Mouse (Mus musculus): ENCODE data around the gene Klhl21. TPM values are rescaled to one million over a fixed set of nuclear protein-coding genes. Genes with fewer than 3 reads are reported as not detected.
"Not testable (repeated sequence)": the region's sequence is repeated elsewhere in the genome, so short reads cannot be mapped to it uniquely, and the experiment has no call there.

The Klhl21 gene
- polyA plus RNA-seq, 1 experiment from 2014 or later = 3.0 TPM

GRCm38 (mm10) chr4:152022506-152022905 is 13.9 kb downstream of the Klhl21 start:
- DNase-seq (ENCODE audit: low spot score) (no peak), ATAC-seq (ENCODE audit: low FRiP score) (no peak)
- Histone ChIP-seq H3K4me1 (replicated peaks; ENCODE audit: control insufficient read depth, insufficient read depth, low read length) (peaks cover 15% of the 10 kb centered on the region), H3K36me3 (ENCODE audit: control insufficient read depth, insufficient read depth, low read length) (peaks cover 8% of the 10 kb centered on the region), H3K9me3 (ENCODE audit: control insufficient read depth, low read length) (no peaks in the 10 kb centered on the region), H3K4me3 (ENCODE audit: low read depth, low read length) (no peak overlapping the region), H3K27ac (ENCODE audit: low read depth, low read length) (no peak overlapping the region), H3K9ac (ENCODE audit: low read depth, low read length) (no peak overlapping the region), H3K27me3 (ENCODE audit: control insufficient read depth, insufficient read depth, low read length) (no peaks in the 10 kb centered on the region), H3K4me2 (replicated peaks; ENCODE audit: low read depth, low read length) (no peak overlapping the region)
- 91% methylated on average over 8 of the region's 8 CpGs for WGBS

DNA sequence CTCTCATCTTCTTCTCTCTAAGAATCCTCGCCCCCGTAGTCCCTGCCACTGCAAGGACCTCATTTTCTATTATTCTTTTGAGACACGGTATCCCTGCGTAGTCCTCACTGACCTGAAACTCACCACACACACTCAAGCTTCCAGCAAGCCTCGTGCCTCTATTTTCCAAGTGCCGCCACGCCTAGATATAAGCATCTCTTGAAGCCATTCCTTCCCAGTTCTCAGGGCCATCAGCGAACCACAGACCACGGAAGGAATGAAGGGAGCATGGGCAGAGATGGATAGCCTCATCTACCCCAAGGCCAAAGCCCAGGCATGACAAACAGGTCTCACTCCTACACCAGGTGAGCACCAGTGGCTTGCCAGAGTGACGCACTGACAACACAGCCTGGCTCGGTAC is 15.9 kb downstream of the Klhl21 start:
- Histone ChIP-seq H3K27me3 (ENCODE audit: control insufficient read depth, insufficient read depth, low read length) (no peaks in the 10 kb centered on the region), H3K9ac (ENCODE audit: low read depth, low read length) (no peak overlapping the region), H3K9me3 (ENCODE audit: control insufficient read depth, low read length) (no peaks in the 10 kb centered on the region), H3K27ac (ENCODE audit: low read depth, low read length) (no peak overlapping the region), H3K4me1 (replicated peaks; ENCODE audit: control insufficient read depth, insufficient read depth, low read length) (peaks cover 24% of the 10 kb centered on the region), H3K4me3 (ENCODE audit: low read depth, low read length) (no peak overlapping the region), H3K4me2 (replicated peaks; ENCODE audit: low read depth, low read length) (no peak overlapping the region), H3K36me3 (ENCODE audit: control insufficient read depth, insufficient read depth, low read length) (peaks cover 8% of the 10 kb centered on the region)
- no peak for DNase-seq (ENCODE audit: low spot score)
- ATAC-seq (ENCODE audit: low FRiP score) = no peak
- WGBS = 91% methylated on average over 11 of the region's 11 CpGs

GRCm38 (mm10) chr4:152026751-152027508 is 18.3 kb downstream of the Klhl21 start:
- Histone ChIP-seq H3K4me3 (ENCODE audit: low read depth, low read length) (peak overlapping the region; percentile 70), H3K27me3 (ENCODE audit: control insufficient read depth, insufficient read depth, low read length) (no peaks in the 10 kb centered on the region; the same call in 1 of the 2 replicates), H3K9me3 (ENCODE audit: control insufficient read depth, low read length) (no peaks in the 10 kb centered on the region), H3K36me3 (ENCODE audit: control insufficient read depth, insufficient read depth, low read length) (no peaks in the 10 kb centered on the region), H3K4me1 (replicated peaks; ENCODE audit: control insufficient read depth, insufficient read depth, low read length) (peaks cover 24% of the 10 kb centered on the region), H3K27ac (ENCODE audit: low read depth, low read length) (no peak overlapping the region), H3K9ac (ENCODE audit: low read depth, low read length) (peak overlapping the region; percentile 59), H3K4me2 (replicated peaks; ENCODE audit: low read depth, low read length) (peak overlapping the region; percentile 95)
- 2% methylated on average over 41 of the region's 41 CpGs for WGBS
- ATAC-seq (ENCODE audit: low FRiP score) (peak; percentile 69), DNase-seq (ENCODE audit: low spot score) (no peak)

DNA sequence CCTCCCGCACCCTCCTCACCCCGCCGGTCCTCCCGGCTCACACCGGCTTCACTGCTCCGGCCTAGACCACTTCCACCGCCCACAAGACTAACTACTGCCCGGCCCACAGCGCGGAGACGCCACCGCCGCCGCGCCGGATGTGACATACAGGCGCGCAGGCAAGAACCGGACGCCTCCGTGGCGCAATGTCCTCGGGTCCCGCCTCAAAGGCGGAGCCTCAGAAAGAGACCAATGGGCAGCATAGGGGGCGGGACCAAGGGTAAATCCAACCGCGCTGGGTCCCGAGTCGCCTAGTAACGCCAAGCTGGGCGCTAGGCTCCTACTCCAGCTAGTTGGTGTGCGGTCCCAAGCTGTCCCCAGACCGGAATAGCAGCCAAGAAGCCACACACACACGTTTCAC is 18.9 kb downstream of the Klhl21 start, which contains the start of gene Zbtb48:
Gene Zbtb48 (minus strand): TSS at position 148 of the 400 bp plus-strand sequence.
- WGBS = under 1% methylated on average over 35 of the region's 35 CpGs
- Histone ChIP-seq H3K27me3 (ENCODE audit: control insufficient read depth, insufficient read depth, low read length) (no peaks in the 10 kb centered on the region; the same call in 1 of the 2 replicates), H3K4me3 (ENCODE audit: low read depth, low read length) (peak within 1 kb of the TSS; percentile 70), H3K36me3 (ENCODE audit: control insufficient read depth, insufficient read depth, low read length) (no peaks in the 10 kb centered on the region), H3K4me1 (replicated peaks; ENCODE audit: control insufficient read depth, insufficient read depth, low read length) (peaks cover 24% of the 10 kb centered on the region), H3K4me2 (replicated peaks; ENCODE audit: low read depth, low read length) (peak within 1 kb of the TSS; percentile 95), H3K9ac (ENCODE audit: low read depth, low read length) (peak within 1 kb of the TSS; percentile 59), H3K27ac (ENCODE audit: low read depth, low read length) (no peak within 1 kb of the TSS), H3K9me3 (ENCODE audit: control insufficient read depth, low read length) (no peaks in the 10 kb centered on the region)
- DNase-seq (ENCODE audit: low spot score) = peak; percentile 97
- ATAC-seq (ENCODE audit: low FRiP score) = peak; percentile 97

DNA sequence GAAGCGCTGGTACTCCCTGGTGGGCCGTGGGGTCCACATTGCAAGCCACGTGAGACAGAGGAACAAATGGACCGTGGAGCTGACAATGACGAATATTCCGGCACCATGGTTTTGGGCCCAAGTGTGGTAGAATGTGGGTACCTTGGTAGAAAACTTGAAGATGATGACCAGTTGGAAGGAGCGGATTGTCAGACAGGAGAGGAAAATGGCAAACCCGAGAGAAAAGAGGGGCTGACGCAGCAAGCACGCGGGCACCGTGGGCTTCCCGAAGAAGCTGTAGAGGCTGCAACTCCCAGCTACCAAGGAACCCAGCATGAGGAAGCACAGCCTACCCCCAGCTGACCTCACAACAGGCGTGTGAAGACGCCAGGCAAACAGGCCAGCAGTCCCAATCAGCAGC is 19.9 kb downstream of the Klhl21 start:
- Histone ChIP-seq H3K9me3 (ENCODE audit: control insufficient read depth, low read length) (no peaks in the 10 kb centered on the region), H3K27me3 (ENCODE audit: control insufficient read depth, insufficient read depth, low read length) (no peaks in the 10 kb centered on the region; the same call in 1 of the 2 replicates), H3K9ac (ENCODE audit: low read depth, low read length) (no peak overlapping the region; the same call in none of the 2 replicates), H3K4me3 (ENCODE audit: low read depth, low read length) (peak overlapping the region; percentile 70; the same call in 1 of the 2 replicates), H3K27ac (ENCODE audit: low read depth, low read length) (no peak overlapping the region), H3K4me1 (replicated peaks; ENCODE audit: control insufficient read depth, insufficient read depth, low read length) (peaks cover 24% of the 10 kb centered on the region), H3K4me2 (replicated peaks; ENCODE audit: low read depth, low read length) (peak overlapping the region; percentile 95), H3K36me3 (ENCODE audit: control insufficient read depth, insufficient read depth, low read length) (no peaks in the 10 kb centered on the region)
- 61% methylated on average over 15 of the region's 15 CpGs for WGBS
- ATAC-seq (ENCODE audit: low FRiP score) = no peak
- DNase-seq (ENCODE audit: low spot score) = no peak

GRCm38 (mm10) chr4:152029087-152029486 is 20.5 kb downstream of the Klhl21 start:
- WGBS = 47% methylated on average over 5 of the region's 5 CpGs
- no peak overlapping the region for H3K4me2 ChIP-seq (replicated peaks; ENCODE audit: low read depth, low read length)
- ATAC-seq (ENCODE audit: low FRiP score) (no peak), DNase-seq (ENCODE audit: low spot score) (no peak)
- H3K9me3 ChIP-seq (ENCODE audit: control insufficient read depth, low read length) = no peaks in the 10 kb centered on the region
- H3K36me3 ChIP-seq (ENCODE audit: control insufficient read depth, insufficient read depth, low read length) = no peaks in the 10 kb centered on the region
- no peaks in the 10 kb centered on the region; the same call in 1 of the 2 replicates for H3K27me3 ChIP-seq (ENCODE audit: control insufficient read depth, insufficient read depth, low read length)
- no peak overlapping the region for H3K9ac ChIP-seq (ENCODE audit: low read depth, low read length)
- H3K4me1 ChIP-seq (replicated peaks; ENCODE audit: control insufficient read depth, insufficient read depth, low read length) = peaks cover 24% of the 10 kb centered on the region
- no peak overlapping the region for H3K4me3 ChIP-seq (ENCODE audit: low read depth, low read length)
- no peak overlapping the region for H3K27ac ChIP-seq (ENCODE audit: low read depth, low read length)

DNA sequence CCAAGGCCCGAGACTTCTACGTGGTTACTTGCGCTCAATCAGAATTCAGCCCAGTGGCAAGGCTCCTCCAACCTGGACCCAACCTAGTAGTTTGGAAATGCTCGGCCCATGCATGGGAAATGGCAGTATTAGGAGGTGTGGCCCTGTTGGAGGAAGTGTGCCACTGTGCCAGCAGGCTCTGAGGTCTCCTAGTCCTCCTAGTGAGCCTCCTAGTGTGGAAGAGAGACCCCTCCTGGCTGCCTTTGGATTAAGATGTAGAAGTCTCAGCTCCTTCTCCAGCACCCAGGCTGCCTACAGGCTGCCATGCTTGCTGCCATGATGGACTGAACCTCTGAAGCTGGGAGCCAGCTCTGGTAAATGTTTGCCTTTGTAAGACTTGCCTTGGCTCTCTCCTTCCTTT is 21.4 kb downstream of the Klhl21 start:
- Histone ChIP-seq H3K27ac (ENCODE audit: low read depth, low read length) (no peak overlapping the region), H3K4me2 (replicated peaks; ENCODE audit: low read depth, low read length) (no peak overlapping the region), H3K27me3 (ENCODE audit: control insufficient read depth, insufficient read depth, low read length) (no peaks in the 10 kb centered on the region; the same call in 1 of the 2 replicates), H3K4me3 (ENCODE audit: low read depth, low read length) (no peak overlapping the region), H3K9ac (ENCODE audit: low read depth, low read length) (no peak overlapping the region), H3K9me3 (ENCODE audit: control insufficient read depth, low read length) (no peaks in the 10 kb centered on the region), H3K36me3 (ENCODE audit: control insufficient read depth, insufficient read depth, low read length) (no peaks in the 10 kb centered on the region), H3K4me1 (replicated peaks; ENCODE audit: control insufficient read depth, insufficient read depth, low read length) (peaks cover 24% of the 10 kb centered on the region)
- DNase-seq (ENCODE audit: low spot score) (no peak), ATAC-seq (ENCODE audit: low FRiP score) (no peak)
- 67% methylated on average over 4 of the region's 4 CpGs for WGBS

DNA sequence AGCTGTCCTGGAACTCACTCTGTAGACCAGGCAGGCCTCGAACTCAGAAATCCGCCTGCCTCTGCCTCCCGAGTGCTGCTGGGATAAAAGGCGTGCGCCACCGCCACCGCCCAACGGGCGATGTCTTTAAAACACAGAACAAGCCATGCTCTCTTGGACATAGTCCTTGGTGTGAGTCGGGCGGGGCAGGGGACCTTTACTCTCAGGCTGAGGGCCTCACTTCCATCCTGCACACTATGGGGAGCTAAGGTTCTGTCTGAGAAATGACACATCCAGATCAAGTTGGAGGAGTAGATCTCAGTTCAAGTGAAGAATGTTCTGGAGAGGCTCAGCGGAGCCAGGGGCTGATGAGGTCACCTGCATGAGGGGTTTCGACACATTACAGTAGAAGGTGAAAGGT is 24.3 kb downstream of the Klhl21 start:
- Histone ChIP-seq H3K27me3 (ENCODE audit: control insufficient read depth, insufficient read depth, low read length) (no peaks in the 10 kb centered on the region; the same call in 1 of the 2 replicates), H3K4me2 (replicated peaks; ENCODE audit: low read depth, low read length) (no peak overlapping the region), H3K4me1 (replicated peaks; ENCODE audit: control insufficient read depth, insufficient read depth, low read length) (peaks cover 9% of the 10 kb centered on the region), H3K9ac (ENCODE audit: low read depth, low read length) (no peak overlapping the region), H3K27ac (ENCODE audit: low read depth, low read length) (no peak overlapping the region), H3K9me3 (ENCODE audit: control insufficient read depth, low read length) (no peaks in the 10 kb centered on the region), H3K4me3 (ENCODE audit: low read depth, low read length) (no peak overlapping the region), H3K36me3 (ENCODE audit: control insufficient read depth, insufficient read depth, low read length) (no peaks in the 10 kb centered on the region)
- ATAC-seq (ENCODE audit: low FRiP score) (no peak), DNase-seq (ENCODE audit: low spot score) (no peak)
- WGBS = 90% methylated on average over 13 of the region's 13 CpGs

GRCm38 (mm10) chr4:152036464-152036863 is 27.9 kb downstream of the Klhl21 start:
- H3K27me3 ChIP-seq (ENCODE audit: control insufficient read depth, insufficient read depth, low read length); ATAC-seq (ENCODE audit: low FRiP score); H3K27ac ChIP-seq (ENCODE audit: low read depth, low read length); H3K9ac ChIP-seq (ENCODE audit: low read depth, low read length); DNase-seq (ENCODE audit: low spot score); H3K36me3 ChIP-seq (ENCODE audit: control insufficient read depth, insufficient read depth, low read length); H3K9me3 ChIP-seq (ENCODE audit: control insufficient read depth, low read length); H3K4me2 ChIP-seq (replicated peaks; ENCODE audit: low read depth, low read length); H3K4me3 ChIP-seq (ENCODE audit: low read depth, low read length); H3K4me1 ChIP-seq (replicated peaks; ENCODE audit: control insufficient read depth, insufficient read depth, low read length): not testable (repeated sequence)
- 86% methylated on average over 6 of the region's 6 CpGs for WGBS
